Mouse (Mus musculus) C2C12 (cell line): ENCODE measurements around the gene Alpk3.

ENCODE experiments used
- CEBPB ChIP-seq: IDR thresholded peaks from one replicate; pipeline ENCODE4 v1.6.1; 2011; ENCODE audit warnings: low read depth, mild to moderate bottlenecking, control low read depth, moderate library complexity
- CTCF ChIP-seq: IDR thresholded peaks from one replicate; pipeline ENCODE4 v1.5.1; 2011; ENCODE audit not compliant: control insufficient read depth, insufficient read depth, insufficient read length
- MAX ChIP-seq: IDR thresholded peaks from one replicate; pipeline ENCODE4 v1.6.1; 2011; ENCODE audit warnings: mild to moderate bottlenecking, control low read depth
- USF1 ChIP-seq: IDR thresholded peaks from one replicate; pipeline ENCODE4 v1.6.1; 2011; ENCODE audit warnings: low read depth, mild to moderate bottlenecking, control low read depth, moderate library complexity

DNA sequence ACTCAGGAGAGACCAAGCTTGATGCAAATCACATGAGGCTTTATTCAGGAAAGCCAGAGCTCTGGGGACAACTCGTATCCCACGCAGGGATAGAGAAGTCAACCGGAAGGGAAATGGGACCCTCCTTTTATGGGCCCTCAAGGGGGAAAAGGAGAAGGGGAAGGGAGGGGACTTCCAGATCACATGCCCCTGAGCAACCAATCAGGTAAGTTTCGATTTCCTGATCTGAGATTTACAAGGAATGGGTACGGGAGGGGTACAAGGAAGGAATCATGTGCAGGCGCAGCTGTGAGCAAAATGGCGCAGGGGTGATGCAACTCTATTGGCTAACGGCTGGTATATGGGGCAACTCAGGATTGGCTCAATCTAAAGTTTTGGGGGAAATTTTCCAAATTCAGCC lies 93.8 kb downstream of the Alpk3 start:
- no peak for TF ChIP-seq CTCF
- no peak for TF ChIP-seq CEBPB
- no peak for TF ChIP-seq MAX
- TF ChIP-seq USF1: no peak
